Mouse (Mus musculus) spleen, embryonic (tissue): ENCODE measurements around the gene Arsj.

Experiments
- CTCF ChIA-PET: fragments of 350-600 bp; sonication (Branson Sonifier 250); formaldehyde crosslinking; loops from one replicate; lab custom pipeline; 2022; lab: Charles Lee

Arsj gene

DNA sequence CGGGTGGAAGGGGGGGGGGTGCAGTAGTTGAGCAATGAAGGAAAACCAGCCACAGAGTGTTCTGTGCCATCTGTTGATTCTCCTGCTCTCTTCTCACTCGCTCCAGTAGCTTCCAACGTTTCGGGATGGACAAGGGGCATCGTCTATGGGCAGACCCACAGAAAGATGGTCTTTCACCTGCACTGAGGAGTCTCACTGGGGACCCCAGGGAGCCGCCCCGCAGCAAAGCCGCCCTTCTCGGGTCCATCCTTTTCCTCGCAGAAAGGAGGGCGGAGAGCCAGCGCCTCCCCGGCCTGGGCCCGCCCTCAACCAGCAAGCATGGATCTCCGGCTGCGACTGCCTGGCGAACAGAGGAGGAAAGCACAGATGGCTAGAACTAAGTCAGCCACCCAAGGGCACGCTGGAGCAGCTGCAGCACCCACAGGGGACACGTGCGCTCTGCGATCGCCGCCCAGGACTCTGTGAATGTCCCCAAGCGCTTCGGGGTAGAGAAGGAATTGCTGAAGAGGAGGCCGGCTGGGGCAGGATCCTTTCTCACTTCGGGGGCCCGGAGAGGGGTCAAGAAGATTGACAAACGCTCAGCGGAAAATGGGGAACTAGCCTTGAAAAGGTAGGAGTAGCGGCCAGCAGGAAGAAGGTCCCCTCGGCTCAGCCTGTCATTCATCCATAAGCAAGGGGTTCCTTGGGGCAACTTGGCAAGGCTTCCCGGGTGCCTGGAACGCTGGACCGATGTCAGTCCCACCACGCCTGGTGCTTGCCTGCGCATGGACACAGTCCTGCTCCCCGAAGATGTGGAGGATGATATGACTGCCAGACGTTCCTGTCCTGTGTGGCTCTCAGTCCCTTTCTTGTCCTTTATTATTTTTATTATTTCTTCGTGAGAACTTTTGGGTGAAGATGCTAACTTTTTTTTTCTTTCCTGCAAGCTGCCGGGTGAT lies at the start of gene Arsj:
Arsj (plus strand) TSS at position 117 of the 938 bp plus-strand sequence.
- CTCF ChIA-PET = no interaction called here

DNA sequence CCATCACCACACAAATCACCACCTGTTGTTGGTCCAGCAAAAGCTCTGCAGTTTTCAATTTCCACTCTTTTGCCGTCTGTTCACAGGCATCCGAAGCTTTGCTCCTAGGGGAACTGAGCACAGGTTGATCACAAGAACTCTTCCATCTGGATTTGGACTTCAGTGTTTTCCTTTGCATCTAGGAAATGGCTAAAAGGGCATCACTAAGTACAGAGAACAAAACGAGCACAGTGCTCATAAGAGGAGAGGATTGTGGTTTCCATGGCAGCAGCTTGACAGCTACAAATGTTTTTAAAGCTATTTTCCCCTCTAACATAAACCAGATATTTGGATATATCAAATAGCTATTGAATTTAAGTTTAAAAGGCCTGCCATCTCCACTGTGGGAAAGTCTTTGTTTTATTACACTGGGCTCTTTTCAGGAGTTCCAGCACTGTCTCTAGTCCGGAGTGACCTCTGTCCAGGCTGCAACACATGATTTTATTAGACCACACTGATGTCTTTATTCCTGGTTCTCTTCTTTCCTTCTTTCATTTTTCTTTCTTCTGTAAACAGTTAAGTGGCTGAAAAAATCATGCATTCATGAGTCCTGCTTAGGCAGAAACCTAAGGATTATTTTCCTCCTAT lies 38.5 kb upstream of the Arsj start:
- CTCF ChIA-PET = no interaction called here

- CTCF ChIA-PET = interaction anchor here (0.7 kb wide), 1 partner anchor 744 kb away, joined by 26 read pairs; no protein-coding TSS in a partner anchor
These were observed 37.4 kb upstream of the Arsj start for GRCm38 (mm10) chr3:126325891-126326627.

DNA sequence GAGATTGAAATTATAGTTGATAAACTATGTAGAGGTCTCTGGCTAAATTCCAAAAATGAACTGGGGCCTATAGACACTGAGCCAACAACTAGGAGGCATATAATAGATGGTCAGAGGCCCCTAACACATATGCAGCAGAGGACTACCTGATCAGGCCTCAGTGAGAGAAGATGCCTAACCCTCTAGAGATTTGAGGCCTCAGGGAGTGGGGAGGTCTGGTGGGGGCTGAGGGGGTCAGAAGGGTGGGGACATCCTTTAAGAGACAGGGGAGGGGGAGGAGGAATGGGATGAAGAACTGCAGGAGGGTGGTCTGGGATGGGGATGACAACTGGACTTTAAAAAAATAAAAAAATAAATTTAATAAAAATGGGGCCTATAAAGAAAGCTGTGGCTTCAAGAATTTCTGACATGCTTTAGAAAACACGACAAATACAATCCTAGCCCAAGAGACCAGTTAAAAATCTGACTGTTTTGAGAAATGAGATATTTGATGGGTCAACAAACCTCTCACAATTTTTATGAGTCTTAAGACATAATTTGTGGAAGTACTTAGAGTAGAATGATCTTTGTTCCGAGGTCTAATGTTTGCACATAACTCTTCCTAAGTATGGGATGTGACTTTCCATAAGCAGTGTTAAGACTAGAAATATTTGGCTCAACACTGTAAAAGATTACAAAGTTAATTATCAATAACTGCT lies 36.7 kb upstream of the Arsj start:
- CTCF ChIA-PET = interaction anchor here (0.7 kb wide), 1 partner anchor 745 kb away, joined by 26 read pairs; no protein-coding TSS in a partner anchor

- CTCF ChIA-PET = no interaction called here
These were observed 28.2 kb upstream of the Arsj start for GRCm38 (mm10) chr3:126335329-126335728.

GRCm38 (mm10) chr3:126344745-126345144 lies 18.7 kb upstream of the Arsj start:
- CTCF ChIA-PET = no interaction called here

DNA sequence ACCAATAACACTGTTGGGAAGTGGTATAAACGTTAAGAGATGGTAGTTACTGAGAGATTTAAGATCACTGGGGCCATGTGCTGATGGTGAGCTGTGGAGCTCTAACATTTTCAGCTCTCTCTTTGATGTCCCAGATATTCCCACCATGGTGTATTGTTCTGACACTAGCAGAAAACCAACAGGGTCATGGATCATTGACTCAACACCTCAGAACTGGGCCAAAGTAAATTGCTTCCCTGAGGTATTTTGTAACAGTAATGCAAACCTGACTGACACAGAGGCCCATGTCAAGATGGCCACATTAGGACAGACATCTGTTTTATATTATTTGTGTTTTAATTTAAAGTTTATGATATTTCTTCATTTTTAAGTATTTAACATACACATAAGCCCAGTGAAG lies 3.7 kb upstream of the Arsj start:
- CTCF ChIA-PET = interaction anchor here (0.6 kb wide), 1 partner anchor 1542 kb away, joined by 5 read pairs; no protein-coding TSS in a partner anchor

DNA sequence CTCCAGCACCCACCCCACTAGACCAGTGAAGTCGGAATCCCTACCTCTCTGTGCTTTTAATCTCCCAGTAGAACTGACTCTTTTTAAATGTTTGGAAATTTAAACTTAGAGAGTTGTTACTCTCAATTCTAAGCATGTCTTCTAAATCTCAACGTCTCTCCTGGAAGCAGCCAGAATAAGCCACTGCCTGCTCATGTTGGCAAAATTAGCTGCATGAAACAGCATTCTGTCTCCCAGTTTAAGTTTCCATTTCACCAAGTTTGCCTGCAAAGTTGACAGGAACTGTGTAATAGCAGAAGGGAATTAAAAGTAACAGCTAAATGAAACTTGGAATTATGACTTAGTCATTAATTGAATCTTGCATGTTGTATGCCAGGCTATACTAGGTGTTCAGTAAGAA lies 1.1 kb upstream of the Arsj start:
- CTCF ChIA-PET = no interaction called here

GRCm38 (mm10) chr3:126362931-126363525 lies 456 bp upstream of the Arsj start:
- CTCF ChIA-PET = no interaction called here

GRCm38 (mm10) chr3:126364555-126364954 lies 1.1 kb downstream of the Arsj start:
- CTCF ChIA-PET = no interaction called here

- CTCF ChIA-PET = no interaction called here
These were observed 7.1 kb downstream of the Arsj start for GRCm38 (mm10) chr3:126370571-126370970.

- CTCF ChIA-PET = no interaction called here
These were observed 9.5 kb downstream of the Arsj start for GRCm38 (mm10) chr3:126372815-126373545.

GRCm38 (mm10) chr3:126373721-126374120 lies 10.2 kb downstream of the Arsj start:
- CTCF ChIA-PET = no interaction called here

DNA sequence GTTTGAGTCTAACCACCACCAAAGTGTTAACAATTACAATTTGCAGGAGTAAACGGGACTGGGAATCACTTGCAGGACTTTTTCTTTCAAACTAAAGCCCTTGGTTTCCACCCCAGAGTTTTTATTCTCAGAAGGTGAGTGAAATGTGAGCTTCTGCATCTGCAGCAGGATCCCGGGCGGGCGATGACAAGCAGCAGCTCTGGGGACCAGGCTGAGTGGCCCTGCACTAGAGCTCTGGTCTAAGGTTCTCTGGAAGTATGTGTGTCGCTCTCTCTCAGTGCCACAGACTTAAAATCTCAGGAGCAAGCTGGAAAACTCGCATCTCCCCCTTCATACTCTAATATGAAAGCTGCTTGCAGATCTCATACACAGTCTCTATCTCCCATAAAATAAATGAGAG lies 15.8 kb downstream of the Arsj start:
- CTCF ChIA-PET = no interaction called here

- CTCF ChIA-PET = no interaction called here
These were observed 16.2 kb downstream of the Arsj start for GRCm38 (mm10) chr3:126379702-126380101.

DNA sequence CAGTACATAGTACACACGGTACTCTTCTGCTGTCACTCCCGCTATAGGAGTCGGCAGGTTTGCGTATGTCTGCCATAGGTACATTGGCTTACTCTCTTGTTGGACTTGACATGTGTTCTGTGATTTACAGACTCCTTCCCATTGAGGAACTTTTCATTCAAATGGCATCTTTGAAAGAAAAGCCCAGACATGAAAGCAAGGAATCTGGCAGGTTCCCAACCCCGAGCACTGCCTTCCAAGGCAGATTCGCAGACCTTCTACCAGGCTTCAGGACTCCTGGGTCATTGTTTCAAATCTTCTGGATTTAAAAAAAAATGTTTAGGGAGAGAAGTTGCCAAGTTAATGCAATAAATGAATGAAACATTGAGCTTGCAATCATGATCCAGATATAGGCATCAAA lies 19.8 kb downstream of the Arsj start:
- CTCF ChIA-PET = no interaction called here

DNA sequence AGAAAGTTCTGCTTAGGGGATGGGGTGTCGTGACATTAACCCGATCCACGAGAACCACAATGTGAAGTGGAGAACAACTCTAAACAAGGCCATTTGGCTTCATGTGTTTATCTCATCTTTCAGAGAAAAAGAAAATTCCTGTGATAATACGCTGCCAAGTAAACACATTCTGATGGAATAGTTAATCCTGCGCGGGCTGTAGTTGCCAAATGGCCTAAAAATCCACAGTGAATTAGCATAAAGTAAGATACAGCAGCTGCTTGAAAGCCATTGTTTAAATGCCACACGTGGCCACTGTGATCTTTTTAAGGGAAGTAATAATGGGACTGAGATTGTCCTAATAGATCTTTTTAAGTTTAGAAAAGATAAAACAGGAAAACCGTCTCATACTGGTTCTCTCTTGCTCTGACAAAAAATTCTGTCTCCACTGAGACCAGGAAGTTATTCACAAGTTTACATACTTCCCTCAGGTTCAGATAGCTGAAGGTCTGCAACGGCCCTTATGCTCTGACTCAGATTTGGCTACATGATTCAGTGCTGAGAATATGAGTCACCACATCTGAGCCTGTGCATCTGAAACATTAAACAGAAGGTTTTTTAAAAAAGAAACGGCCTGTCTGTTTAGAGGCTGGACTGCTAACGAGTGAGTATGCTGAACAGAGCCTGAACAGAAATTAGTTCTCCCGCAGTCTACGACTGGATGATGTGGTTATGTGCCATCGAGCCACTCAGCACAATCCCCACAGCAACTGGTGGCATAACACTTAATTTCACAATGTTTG lies 21.4 kb downstream of the Arsj start:
- CTCF ChIA-PET = no interaction called here

DNA sequence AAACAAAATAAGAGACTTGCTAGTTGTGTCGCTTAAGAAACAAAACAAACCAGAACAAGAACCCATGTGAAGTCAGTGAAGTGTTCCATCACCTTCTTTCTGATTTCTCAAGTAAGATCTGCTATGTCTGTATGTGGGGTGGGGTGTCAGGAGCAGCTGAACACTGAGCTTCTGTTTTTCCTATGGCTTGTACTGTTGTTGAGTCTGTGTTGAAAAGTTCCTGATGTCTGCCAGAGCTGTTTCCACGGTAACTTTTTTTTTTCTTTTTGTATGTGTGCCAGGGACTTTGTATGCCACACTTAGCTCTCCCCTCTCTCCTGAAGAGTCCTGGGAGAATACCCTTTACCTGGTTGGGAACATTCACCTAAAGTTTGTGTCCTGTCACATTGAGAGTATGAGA lies 34.0 kb downstream of the Arsj start:
- CTCF ChIA-PET = no interaction called here

- CTCF ChIA-PET = no interaction called here
These were observed 34.6 kb downstream of the Arsj start for GRCm38 (mm10) chr3:126397985-126398630.
